Mouse (Mus musculus) liver, adult (tissue): ENCODE results near the gene Rplp2.

Experiments used
- GATA4 ChIP-seq: IDR thresholded peaks from 2 replicates; pipeline ENCODE4 v1.6.1; 2014; ENCODE audit warnings: mild to moderate bottlenecking, low read length; ENCODE audit not compliant: insufficient replicate concordance

Gene Rplp2

GRCm38 (mm10) chr7:141447110-141447991 is at the start of gene Rplp2:
Gene Rplp2 (plus strand): TSS chr7:141447370.
- TF ChIP-seq GATA4 = peak; percentile 15; the same call in 1 of the 2 replicates

- no peak for TF ChIP-seq GATA4
Observed at GRCm38 (mm10) chr7:141403305-141403704, 43.9 kb upstream of the Rplp2 start.

GRCm38 (mm10) chr7:141405466-141405865 is 41.7 kb upstream of the Rplp2 start:
- no peak for TF ChIP-seq GATA4

GRCm38 (mm10) chr7:141408833-141409232 is 38.3 kb upstream of the Rplp2 start:
- TF ChIP-seq GATA4 = no peak

DNA sequence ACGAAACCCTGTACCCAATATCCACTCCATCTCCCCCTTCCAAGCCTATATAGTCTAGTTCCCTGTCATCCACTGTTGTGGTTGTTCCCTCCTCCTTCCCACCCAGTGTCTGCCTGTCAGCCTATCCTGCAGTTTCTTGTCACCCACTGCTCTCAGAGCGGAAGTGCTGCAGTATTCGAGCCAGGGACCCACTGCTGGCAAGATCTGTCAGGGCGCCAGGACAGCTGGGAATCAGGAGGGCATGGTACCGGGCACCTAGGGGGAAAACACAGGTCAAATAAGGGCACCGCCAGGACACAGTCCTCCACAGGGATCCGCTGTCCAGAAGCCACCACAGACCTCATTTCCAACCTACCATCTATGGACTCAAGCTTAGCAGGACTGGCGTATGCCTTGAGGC is 36.5 kb upstream of the Rplp2 start:
- TF ChIP-seq GATA4 = no peak

DNA sequence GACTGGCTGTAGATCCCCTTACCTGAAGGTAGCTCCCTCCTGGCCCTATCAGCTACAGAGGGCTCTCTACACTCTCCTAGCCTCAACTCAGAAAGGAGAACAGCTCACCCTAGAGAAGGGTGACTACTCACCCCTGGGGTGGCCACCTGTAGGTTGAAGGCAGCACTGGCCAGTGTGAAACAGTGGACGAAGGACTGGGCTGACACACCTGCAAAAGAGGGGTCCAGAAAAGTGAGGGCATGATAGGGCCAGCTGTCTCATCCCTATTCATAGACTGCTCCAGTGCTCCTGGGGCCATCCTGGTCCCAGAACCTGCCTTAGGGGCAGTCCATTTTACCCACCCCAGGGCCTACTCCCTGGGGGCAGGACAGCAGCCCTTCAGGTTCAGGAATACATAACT is 35.5 kb upstream of the Rplp2 start:
- no peak for TF ChIP-seq GATA4

GRCm38 (mm10) chr7:141413331-141413730 is 33.8 kb upstream of the Rplp2 start:
- no peak for TF ChIP-seq GATA4

GRCm38 (mm10) chr7:141413809-141414584 is 33.2 kb upstream of the Rplp2 start, which contains the start of gene Gatd1:
Gene Gatd1 (minus strand): TSS chr7:141414136.
- no peak; the same call in 1 of the 2 replicates for TF ChIP-seq GATA4

DNA sequence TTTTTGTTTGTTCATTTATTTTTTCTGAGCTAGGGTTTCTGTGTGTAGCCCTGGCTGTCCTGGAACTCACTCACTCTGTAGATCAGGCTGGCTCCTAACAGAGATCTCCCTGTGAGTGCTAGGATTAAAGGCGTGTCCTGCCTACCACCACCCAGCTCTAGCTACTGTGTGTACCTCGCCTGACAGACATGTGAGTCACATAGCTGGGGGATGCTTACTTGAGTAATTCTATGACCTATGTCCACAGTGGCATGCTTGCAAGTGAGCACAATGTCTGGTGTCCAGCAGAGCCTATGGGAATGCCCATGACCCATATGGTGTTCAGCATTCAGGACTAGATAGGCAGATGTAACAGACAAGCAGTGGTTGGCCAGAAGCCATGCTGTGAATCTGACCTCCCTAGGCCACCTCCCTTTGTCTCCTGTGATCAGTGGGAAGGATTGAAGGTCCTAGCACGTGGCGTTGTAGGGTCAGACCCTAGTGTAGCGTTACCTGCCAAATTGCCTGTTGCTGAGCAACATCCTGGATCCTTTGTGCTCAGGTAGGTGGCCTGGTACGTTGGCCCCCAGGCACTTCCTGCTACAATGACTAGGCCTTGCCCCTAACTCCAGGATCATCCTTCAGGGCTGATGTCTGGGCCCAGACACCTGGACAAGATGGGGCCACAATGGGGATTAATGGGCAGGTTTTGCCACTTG is 30.9 kb upstream of the Rplp2 start:
- no peak for TF ChIP-seq GATA4

DNA sequence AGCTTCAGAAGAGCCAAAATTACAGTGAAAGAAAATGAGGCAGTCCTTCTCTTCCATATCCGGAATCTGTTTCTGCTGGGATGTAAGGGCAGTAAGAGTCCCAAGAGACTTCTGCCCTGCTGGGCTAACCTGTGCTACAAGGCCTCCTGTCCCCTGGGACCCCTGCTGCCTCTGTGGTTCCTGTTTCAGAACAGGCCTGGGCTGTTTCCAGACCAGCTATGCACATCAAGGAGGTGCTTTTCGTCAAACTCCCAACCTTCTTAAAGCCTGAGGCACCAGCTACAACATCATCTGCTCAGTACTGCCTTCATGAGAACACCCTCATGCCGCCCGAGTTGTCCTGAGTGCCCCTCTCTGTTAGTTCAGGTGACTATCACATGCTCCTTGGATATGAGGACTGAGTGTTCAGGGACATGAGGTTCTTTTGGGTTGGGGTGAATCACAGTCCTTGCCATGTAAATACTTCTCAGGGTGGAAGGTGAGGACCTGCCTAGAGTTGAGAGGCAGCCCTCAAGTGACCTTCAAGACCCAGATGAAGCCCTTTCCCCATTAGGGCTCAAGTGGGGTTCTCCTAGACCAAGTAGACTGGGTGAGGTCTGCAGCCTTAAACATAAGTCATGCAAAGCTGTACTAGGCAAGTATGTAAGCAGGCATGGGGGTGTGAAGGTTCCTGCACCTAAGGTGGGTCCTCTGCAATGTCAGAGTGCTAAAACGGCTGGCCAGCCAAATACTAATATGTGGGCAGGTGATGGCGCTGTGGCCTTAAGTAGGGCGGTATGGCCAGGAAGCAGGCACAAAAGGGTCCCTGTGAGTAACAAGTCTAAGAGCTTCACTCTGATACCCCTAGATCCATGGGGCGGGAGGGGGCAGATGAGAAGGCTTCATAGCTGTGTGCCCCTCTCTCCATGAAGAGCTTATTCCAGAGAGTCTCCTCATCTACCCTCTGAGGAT is 29.2 kb upstream of the Rplp2 start:
- no peak for TF ChIP-seq GATA4

DNA sequence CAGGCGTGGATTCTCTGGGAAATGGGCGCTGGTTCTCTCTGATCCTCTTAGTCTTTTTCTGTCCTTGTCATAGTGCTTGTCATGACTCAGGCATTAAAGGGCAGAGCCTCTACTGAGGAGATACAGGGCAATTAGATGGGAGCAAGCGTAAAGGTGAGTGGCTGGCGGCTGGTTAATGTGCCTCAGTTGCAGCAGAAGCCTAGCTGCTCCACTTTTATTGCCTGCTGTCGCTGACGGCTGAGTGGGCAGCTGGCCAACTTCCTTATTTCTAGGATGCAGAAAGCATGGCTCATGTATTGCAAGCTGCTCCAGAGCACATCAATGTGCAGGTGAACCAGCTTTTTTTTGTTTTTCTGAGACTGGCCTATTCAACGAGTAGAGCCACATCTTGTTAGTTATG is 28.2 kb upstream of the Rplp2 start:
- TF ChIP-seq GATA4 = no peak

DNA sequence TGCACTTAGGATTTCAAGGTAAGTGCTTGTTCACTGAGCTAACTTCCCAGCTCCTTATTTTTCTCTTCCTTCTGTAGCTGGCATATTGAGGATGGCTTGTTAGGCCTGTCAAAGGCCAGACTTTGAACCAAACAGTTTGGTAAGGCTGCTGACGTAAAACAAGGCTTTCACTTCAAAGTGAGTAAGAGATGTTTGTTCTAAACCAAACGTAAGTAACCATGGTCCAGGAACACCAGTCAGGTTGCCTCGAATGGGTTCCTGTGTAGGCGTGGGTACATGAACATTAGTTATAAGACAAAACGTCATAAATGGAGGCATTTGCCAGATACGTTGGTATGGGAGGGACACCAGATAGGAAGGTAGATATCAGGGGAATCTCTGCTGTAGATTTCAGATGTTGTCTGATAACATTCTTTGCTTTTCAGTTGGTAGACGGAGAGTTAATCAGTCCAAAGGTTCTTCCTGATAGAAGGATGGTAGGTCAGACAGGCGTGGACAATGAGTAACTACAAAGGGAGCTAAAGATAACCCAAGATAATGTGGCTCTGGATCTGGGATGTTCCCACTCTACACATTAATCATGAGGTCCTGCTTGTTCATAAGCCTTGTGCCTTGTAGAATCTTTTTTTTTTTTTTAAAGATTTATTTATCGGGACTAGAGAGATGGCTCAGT is 27.0 kb upstream of the Rplp2 start:
- peak; percentile 97 for TF ChIP-seq GATA4

DNA sequence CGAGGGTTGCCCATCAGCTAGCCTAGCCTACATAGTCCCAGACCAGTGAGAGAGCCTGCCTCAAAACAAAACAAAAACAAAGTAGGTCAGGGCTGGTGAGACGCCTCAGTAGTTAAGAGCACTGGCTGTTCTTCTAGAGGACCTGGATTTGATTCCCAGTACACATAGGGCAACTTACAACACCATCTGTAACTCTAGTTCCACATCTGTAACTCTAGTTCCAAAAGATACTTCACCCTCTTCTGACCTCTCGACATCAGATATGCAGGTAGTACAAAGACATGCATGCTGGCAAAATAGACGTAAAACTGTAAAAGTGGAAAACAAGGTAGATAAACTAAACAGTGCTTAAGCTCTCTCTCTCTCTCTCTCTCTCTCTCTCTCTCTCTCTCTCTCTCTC is 23.4 kb upstream of the Rplp2 start:
- TF ChIP-seq GATA4 = no peak
